Mouse (Mus musculus) large intestine, adult 2 months (tissue): ENCODE measurements around the gene Cdc25a. TPM values are rescaled to one million over a fixed set of nuclear protein-coding genes. Genes with fewer than 3 reads are reported as not detected.

Experiments used
- DNase-seq: peaks from one replicate; pipeline ENCODE4 v3.0.0-alpha.2; 2012; ENCODE audit warnings: low read depth, low spot score
- WGBS: fragments of 180-500 bp; shearing (Covaris S2); methylation state at CpG from one replicate; pipeline ENCODE4 v1.1.7; 2018; 5-methylcytosine and 5-hydroxymethylcytosine counted together
- polyA plus RNA-seq: library from polyadenylated mRNA; depleted of rRNA; stranded (reverse); fragments of >200 nt; gene quantifications from 2 replicates; pipeline ENCODE4 v1.2.3, GENCODE M21; 2012

Gene Cdc25a
- polyA plus RNA-seq, 1 experiment: 13.8 TPM

DNA sequence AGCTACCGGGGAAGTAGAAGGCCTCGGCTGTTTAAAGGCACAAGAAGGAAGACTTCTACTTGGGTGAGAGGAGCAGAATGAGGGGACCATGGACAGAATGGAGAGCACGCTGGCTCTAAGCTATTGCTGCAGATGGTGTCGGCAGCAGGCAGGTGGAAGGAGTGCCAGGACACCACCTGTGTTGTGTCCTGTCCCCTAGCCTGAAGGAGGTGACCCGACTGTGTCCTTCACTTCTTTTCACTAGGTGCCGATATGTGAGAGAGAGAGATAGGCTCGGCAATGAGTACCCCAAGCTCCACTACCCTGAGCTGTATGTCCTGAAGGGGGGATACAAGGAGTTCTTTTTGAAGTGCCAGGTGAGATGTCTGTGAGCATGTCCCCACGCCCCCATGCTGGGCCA lies 16.1 kb downstream of the Cdc25a start:
- no peak for DNase-seq
- 91% methylated on average over 8 of the region's 8 CpGs for WGBS

- 55% methylated on average over 5 of the region's 5 CpGs for WGBS
- DNase-seq: no peak
These were observed 17.4 kb downstream of the Cdc25a start for GRCm38 (mm10) chr9:109892651-109893250.

- 30% methylated on average over 6 of the region's 6 CpGs for WGBS
- no peak for DNase-seq
These were observed 19.2 kb downstream of the Cdc25a start for GRCm38 (mm10) chr9:109894413-109895090.

DNA sequence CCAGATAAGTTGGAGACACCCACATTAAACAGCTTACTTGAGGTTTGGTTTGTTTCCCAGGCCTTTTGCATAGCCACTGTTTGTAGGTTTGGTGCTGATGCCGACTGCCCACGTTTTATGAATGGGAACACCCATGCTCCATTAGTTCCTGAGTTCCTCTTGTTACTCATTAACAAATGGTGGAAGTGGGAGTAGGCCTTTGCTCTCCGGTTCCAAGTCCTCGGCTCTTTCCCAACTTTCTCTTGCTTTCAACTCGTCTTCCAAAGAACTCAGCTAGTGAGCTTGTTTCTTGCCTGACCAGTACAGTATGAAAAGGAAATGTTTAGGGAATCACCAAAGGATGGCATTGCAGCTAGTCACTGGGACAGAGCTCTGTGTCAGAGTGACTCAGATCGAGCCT lies 20.2 kb downstream of the Cdc25a start:
- 31% methylated on average over 6 of the region's 6 CpGs for WGBS
- peak; percentile 82 for DNase-seq

DNA sequence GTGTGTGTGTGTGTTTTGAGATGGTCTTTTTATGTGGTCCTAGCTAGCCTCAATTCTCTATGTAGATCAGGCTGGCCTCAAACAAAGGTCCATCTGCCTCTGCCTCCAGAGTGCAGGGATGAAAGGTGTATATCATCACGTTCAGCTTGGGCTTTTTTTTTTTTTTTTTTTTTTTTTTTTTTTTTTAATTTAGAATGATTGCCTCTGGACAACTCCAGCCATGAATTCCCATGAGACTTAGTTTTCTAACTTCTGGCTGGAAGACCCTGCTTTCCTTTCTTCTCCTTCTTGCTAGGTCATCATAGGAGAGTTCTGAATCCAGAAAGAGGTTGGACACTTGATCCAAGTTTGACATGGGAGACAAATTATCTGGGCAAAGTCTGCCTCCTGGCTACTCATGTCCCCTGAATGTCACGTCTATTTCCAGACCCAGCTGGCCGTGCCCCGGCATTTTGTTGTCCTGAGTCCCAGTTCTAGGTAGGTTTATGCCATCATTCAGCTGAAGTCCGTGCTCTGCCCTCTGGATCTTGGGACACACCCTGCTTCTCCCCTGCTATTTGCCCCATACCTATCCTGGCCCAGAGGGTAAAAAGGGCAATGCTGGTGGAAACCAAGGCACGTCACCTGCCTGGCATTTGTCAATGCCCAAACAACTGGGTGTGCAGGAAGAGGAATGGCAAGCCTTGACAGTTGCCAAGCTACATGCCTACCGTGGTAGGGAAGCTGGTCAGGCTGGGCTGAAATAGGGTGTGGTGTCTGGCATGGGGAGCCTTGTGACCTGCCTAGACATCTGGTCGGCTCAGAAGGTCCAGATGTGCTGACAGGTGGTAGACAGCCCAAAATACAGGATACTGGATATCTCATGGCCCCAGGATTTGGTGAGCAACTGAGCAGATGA lies 21.1 kb downstream of the Cdc25a start:
- no peak for DNase-seq
- 34% methylated on average over 8 of the region's 8 CpGs for WGBS

DNA sequence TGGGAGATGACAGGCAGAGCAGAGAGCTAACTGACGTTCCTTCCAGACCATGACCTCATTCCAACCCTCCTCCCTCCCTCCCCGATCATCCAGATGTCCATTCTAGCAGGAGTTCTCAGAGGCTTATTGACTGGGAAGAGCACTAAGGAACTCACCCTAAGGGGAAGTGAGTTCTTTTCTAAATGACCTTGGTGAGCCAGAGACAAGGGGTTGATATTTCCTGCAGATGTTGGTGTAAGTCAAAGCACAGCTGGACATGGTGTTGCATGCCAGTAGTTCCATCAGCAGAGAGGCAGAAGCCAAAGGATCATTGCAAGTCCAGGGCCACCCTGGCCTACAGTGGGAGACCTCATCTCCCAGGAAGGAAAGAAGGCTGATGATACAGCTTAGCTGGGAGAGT lies 22.6 kb downstream of the Cdc25a start:
- 54% methylated on average over 2 of the region's 2 CpGs for WGBS
- no peak for DNase-seq

GRCm38 (mm10) chr9:109899361-109899760 lies 24.0 kb downstream of the Cdc25a start:
- no peak for DNase-seq
- 39% methylated on average over 15 of the region's 15 CpGs for WGBS

- 57% methylated on average over 8 of the region's 8 CpGs for WGBS
- no peak for DNase-seq
These were observed 24.4 kb downstream of the Cdc25a start for GRCm38 (mm10) chr9:109899774-109900173.

DNA sequence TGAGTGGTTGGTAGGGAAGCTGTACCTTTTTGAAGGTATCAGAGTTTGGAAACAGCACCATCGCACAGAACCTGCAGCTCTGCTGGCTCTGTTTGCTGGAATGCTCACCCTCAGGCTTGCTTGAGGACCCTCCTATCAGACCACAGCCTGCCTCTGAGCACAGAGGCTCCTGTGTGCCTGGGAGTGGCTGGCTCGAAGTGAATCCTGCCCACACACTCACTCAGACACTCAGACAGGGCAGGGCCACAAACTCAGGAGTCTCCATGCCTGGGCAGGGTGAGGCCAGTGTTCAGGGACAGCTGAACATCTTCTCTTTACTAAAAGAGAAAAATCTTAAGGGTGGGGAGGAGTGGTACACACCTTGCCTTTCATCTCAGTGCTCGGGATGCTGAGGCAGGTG lies 25.2 kb downstream of the Cdc25a start:
- DNase-seq: no peak
- WGBS: 69% methylated on average over 3 of the region's 3 CpGs

DNA sequence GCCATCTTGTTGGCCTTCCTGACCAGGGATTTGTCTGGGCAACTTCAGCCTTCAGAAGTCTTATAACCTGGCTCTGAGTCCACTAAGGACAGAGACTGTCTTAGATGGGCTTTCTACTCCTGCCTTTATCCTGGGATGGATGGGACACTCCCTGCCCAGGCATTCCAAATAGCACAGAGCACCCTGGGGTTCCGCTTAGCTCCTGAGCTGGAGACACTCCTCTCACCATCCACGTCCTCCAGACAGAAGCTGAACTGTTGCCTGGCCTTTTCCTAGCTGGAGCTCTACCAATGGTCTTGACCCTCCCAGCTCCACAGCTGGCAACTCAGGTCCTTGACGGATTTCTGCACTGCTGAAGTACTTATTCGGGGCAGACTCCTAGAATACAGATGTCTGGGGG lies 26.9 kb downstream of the Cdc25a start:
- DNase-seq: no peak

GRCm38 (mm10) chr9:109902740-109903139 lies 27.4 kb downstream of the Cdc25a start:
- 62% methylated on average over 5 of the region's 5 CpGs for WGBS
- no peak for DNase-seq

More for the DNA sequence above, 26.9 kb downstream of the Cdc25a start:
- WGBS: 57% methylated on average over 4 of the region's 4 CpGs

GRCm38 (mm10) chr9:109907300-109907699 lies 31.9 kb downstream of the Cdc25a start:
- 59% methylated on average over 8 of the region's 8 CpGs for WGBS
- DNase-seq: no peak

DNA sequence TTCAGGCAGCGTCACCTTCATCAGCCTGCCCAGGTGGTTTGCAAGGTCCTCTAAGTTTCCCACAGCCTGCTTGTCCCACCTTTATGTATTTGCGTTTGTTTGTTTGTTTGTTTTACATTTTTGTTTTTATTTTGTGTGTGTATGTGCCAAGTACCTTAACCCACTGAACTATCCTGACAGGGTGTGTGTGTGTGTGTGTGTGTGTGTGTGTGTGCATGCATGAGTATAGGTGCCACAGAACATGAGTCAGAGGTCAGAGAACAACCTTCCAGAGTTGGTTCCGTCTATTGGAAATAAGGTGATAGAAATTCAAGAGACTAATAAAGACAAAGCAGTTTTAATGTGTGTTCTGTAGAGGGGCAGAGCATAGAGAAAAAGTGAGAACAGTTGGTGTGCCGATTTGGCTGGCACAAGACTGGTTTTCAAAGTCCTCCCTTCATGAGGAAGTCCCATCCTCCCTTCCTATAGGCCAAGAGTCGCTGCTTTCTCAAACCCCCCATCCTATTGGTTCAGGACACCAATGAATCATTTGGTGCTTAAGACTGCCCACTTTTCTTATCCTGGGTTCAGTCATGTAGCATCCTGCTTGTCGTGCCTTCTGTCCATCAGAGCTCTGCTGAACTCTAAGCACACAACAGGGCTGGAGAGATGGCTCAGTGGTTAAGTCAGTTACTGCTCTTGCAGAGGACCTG lies 32.5 kb downstream of the Cdc25a start:
- no peak for DNase-seq
- 62% methylated on average over 6 of the region's 6 CpGs for WGBS

DNA sequence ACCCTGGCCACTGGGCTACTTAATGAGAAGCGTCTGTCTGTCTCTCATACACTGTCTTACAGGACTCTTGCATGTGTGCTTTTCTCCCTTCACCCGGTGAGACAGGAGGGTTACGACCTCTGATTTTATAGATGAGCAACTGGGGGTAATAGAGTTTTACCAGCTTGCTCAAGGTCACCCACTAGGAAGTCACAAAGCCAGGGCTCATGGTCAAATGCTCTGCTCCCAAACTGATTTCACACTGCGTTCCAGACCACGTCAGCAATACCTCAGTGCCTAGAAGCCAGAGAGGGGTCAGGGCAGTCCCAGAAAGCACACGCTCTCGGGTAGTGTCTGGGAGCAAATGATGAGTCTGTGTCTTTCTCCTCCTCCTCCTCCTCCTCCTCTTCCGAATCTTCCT lies 33.7 kb downstream of the Cdc25a start:
- DNase-seq: no peak
- WGBS: 57% methylated on average over 8 of the region's 8 CpGs

GRCm38 (mm10) chr9:109909926-109910325 lies 34.5 kb downstream of the Cdc25a start:
- 89% methylated on average over 4 of the region's 4 CpGs for WGBS
- no peak for DNase-seq

DNA sequence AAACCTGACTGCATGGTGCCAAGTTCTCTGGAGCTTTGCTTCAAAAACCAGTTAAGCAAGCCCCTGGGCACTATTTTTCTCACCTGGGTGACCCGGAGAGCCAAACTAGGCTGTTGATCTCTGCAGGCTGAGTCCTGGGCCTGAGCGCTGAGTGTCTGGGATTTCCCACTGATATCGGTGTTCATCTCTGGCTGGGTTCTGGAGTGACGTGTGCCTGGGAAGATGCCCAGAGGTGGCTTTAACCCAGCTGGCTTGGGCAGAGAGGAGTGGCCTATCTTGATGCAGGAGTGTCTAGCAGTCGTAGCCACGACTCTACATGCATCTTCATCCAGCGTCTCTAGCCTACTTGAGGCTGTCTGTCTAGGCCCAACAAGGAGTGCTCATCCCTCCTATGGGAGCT lies 36.4 kb downstream of the Cdc25a start:
- WGBS: 74% methylated on average over 7 of the region's 7 CpGs

GRCm38 (mm10) chr9:109914269-109914926 lies 39.0 kb downstream of the Cdc25a start:
- DNase-seq: no peak
- 30% methylated on average over 4 of the region's 4 CpGs for WGBS

More for the DNA sequence above, 36.4 kb downstream of the Cdc25a start:
- no peak for DNase-seq

DNA sequence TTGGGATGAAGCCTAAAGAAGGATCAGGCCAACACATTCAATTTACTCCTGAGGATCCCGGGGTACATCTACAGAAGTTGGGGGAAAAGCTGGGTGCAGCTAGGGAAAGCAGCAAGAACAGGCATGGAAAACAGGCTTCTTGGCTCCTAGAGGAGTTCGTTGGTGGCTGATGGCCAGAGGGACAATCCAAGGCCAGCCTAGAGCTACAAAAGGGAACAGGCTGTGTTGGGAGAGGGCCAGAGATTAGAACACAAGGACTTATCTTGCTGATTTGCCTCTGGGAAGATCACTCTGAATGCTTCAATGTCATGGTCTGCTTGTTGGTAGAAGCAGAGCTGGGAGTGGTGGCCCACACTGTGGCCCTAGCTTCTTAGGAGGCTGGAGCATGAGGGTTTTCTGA lies 42.6 kb downstream of the Cdc25a start:
- DNase-seq: no peak
- 80% methylated on average over 2 of the region's 2 CpGs for WGBS

- no peak for DNase-seq
- WGBS: 100% methylated on average over 3 of the region's 3 CpGs
These were observed 53.8 kb downstream of the Cdc25a start for GRCm38 (mm10) chr9:109929131-109929530.
